Mouse (Mus musculus): Measurements from ENCODE around the gene Micu1. TPM values are rescaled to one million over a fixed set of nuclear protein-coding genes. Genes with fewer than 3 reads are reported as not detected.
A peak's percentile ranks its signal among the peaks of the same experiment; 100 is the strongest.

Gene Micu1
- polyA plus RNA-seq, 1 experiment from 2014 or later, result 26.4 TPM

DNA sequence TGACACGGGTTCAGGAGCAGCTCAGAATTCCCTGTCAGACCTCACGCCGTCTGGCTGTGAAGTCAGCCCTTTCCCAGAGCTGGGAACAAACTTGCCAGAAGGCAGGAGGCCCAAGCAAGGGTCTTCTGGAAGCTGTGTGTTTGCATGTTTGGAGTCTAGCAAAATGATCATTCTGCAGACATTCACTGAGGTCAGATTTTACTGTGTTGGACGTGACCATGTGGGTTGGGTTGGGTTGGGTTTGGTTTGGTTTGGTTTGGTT is 197.8 kb downstream of the Micu1 start:
- Histone ChIP-seq H3K9me3 (ENCODE audit: low read length) (no peaks in the 10 kb centered on the region), H3K4me3 (ENCODE audit: low read depth, low read length) (peak overlapping the region; percentile 14; the same call in 1 of the 2 replicates), H3K4me2 (ENCODE audit: low read depth, low read length) (peak overlapping the region; percentile 75), H3K9ac (replicated peaks) (peak overlapping the region; percentile 70), H3K36me3 (replicated peaks; ENCODE audit: insufficient read depth, low read length) (peaks cover 36% of the 10 kb centered on the region), H3K27me3 (ENCODE audit: insufficient read depth, low read length) (no peaks in the 10 kb centered on the region), H3K4me1 (ENCODE audit: insufficient read depth) (peaks cover 47% of the 10 kb centered on the region), H3K27ac (ENCODE audit: low read depth) (peak overlapping the region; percentile 94)
- WGBS (ENCODE audit: insufficient replicate concordance), result 43% methylated on average over 4 of the region's 4 CpGs
- no peak for TF ChIP-seq CTCF (IDR thresholded peaks at IDR 0.05; ENCODE audit: low read depth)
- TF ChIP-seq EP300 (IDR thresholded peaks at IDR 0.05; ENCODE audit: low read depth), result no peak
- ATAC-seq (no peak), DNase-seq (no peak)

DNA sequence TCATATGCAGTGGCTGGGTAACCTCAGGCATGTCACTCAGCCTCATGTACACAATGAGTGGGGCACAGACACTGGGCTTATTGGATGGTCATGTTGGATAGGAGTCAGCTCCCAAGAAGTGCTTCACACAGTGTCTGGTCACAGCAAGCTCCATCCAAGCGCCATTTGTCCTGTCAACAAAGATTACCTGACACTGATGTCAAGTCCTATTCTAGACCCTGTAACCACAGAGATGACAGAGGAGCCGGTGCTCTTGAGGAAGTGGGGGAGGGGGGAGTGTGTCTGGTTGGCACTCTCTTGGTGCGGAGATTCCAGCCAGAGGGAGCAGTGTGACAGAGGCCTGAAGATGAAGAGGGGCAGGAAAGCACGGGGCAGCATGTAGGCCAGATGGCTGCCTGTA is 198.7 kb downstream of the Micu1 start:
- Histone ChIP-seq H3K4me2 (ENCODE audit: low read depth, low read length) (no peak overlapping the region), H3K4me1 (ENCODE audit: insufficient read depth) (peaks cover 42% of the 10 kb centered on the region)
- 56% methylated on average over 4 of the region's 4 CpGs for WGBS (ENCODE audit: insufficient replicate concordance)

DNA sequence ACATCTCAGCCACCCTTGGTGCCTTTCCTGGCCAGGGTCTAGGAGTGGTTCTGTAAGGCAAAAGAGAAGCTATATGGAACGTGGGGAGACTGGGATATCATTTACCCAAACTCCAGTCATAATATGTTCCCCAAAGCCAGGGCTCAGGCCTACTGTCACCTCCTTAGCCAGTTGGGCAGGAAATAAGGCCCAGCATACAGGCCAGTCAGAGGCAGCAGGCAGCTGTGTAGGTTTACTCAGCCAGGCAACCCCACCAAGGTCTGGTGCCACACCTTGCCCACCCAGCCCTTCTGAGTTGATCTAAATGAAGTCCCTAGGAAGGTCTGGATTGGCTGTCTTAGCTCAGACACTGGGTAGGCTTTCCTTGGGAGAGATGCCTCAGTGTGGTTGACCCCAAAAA is 199.2 kb downstream of the Micu1 start:
- no peaks in the 10 kb centered on the region for H3K27me3 ChIP-seq (ENCODE audit: insufficient read depth, low read length)
- DNase-seq (no peak), ATAC-seq (no peak)
- H3K4me3 ChIP-seq (ENCODE audit: low read depth, low read length), result no peak overlapping the region
- no peak overlapping the region for H3K9ac ChIP-seq (replicated peaks)
- no peaks in the 10 kb centered on the region for H3K9me3 ChIP-seq (ENCODE audit: low read length)
- no peak overlapping the region for H3K4me2 ChIP-seq (ENCODE audit: low read depth, low read length)
- H3K4me1 ChIP-seq (ENCODE audit: insufficient read depth), result peaks cover 42% of the 10 kb centered on the region
- peaks cover 22% of the 10 kb centered on the region for H3K36me3 ChIP-seq (replicated peaks; ENCODE audit: insufficient read depth, low read length)
- no peak for TF ChIP-seq CTCF (IDR thresholded peaks at IDR 0.05; ENCODE audit: low read depth)
- no peak for TF ChIP-seq EP300 (IDR thresholded peaks at IDR 0.05; ENCODE audit: low read depth)
- 78% methylated on average over 1 of the region's 1 CpGs for WGBS (ENCODE audit: insufficient replicate concordance)
- 0 out of 2 replicates have a peak overlapping the region, but pooled peaks have one; percentile 40 for H3K27ac ChIP-seq (ENCODE audit: low read depth)

More for the DNA sequence above, 198.7 kb downstream of the Micu1 start:
- no peaks in the 10 kb centered on the region for H3K9me3 ChIP-seq (ENCODE audit: low read length)
- no peak overlapping the region for H3K9ac ChIP-seq (replicated peaks)
- ATAC-seq, result no peak
- H3K27ac ChIP-seq (ENCODE audit: low read depth), result peak overlapping the region; percentile 94
- no peak for TF ChIP-seq EP300 (IDR thresholded peaks at IDR 0.05; ENCODE audit: low read depth)
- TF ChIP-seq CTCF (IDR thresholded peaks at IDR 0.05; ENCODE audit: low read depth), result no peak
- no peaks in the 10 kb centered on the region for H3K27me3 ChIP-seq (ENCODE audit: insufficient read depth, low read length)
- peaks cover 27% of the 10 kb centered on the region for H3K36me3 ChIP-seq (replicated peaks; ENCODE audit: insufficient read depth, low read length)
- no peak for DNase-seq
- no peak overlapping the region for H3K4me3 ChIP-seq (ENCODE audit: low read depth, low read length)

DNA sequence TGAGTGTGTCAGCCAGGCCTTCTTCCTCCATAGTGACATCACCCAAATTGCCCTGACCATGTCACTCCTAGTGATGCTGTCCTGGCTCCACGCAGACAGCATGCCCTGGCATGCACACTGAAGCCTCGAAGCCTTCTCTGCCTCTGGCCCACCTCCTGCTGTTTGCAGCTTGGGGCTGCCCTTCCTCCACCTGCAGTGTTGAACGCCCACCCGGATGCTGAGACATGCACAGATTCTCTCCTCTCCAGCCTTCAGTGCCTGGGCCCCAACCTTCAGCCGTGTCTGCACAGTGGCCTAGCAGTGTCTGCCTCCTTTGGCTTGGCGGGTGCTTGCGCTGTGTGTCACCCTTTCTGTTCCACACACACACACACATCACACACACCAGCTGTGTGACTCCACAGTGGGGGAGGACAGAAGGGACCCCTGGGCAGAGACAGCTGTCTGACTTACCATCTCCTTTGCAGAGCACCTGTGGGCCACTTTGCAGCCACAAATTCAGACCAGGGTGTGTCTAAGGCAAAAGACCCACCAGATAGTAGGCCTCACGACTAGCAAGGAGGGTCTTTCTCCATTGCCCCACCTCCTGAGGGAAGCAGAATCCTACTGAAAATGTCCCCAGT is 199.8 kb downstream of the Micu1 start:
- TF ChIP-seq EP300 (IDR thresholded peaks at IDR 0.05; ENCODE audit: low read depth) (no peak), CTCF (IDR thresholded peaks at IDR 0.05; ENCODE audit: low read depth) (no peak)
- no peak overlapping the region for H3K4me3 ChIP-seq (ENCODE audit: low read depth, low read length)
- H3K27ac ChIP-seq (ENCODE audit: low read depth), result no peak overlapping the region
- H3K9ac ChIP-seq (replicated peaks), result no peak overlapping the region
- no peaks in the 10 kb centered on the region for H3K9me3 ChIP-seq (ENCODE audit: low read length)
- no peak for ATAC-seq
- no peak overlapping the region for H3K4me2 ChIP-seq (ENCODE audit: low read depth, low read length)
- peaks cover 16% of the 10 kb centered on the region for H3K36me3 ChIP-seq (replicated peaks; ENCODE audit: insufficient read depth, low read length)
- DNase-seq, result no peak
- peaks cover 44% of the 10 kb centered on the region for H3K4me1 ChIP-seq (ENCODE audit: insufficient read depth)
- WGBS (ENCODE audit: insufficient replicate concordance), result 75% methylated on average over 8 of the region's 8 CpGs
- H3K27me3 ChIP-seq (ENCODE audit: insufficient read depth, low read length), result no peaks in the 10 kb centered on the region

DNA sequence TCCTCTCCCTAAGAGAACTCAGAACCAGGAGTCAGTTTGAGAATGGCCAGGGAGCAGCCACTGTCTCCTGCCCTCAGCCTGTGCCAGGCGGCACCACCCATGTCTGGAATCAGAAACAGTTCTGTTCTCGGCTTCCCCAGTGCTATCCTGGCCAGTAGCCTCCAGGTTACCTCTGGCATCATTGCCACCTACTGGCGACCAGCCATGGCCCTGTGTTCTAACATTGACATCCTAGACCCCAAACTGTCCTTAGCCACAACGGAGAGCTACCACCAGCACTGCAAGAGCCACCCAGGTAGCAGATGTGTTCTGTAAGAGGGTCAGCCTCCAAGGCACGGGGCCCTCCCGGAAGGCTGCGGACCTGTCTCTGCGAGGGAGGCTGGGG is 200.3 kb downstream of the Micu1 start:
- DNase-seq, result no peak
- no peak for ATAC-seq
- Histone ChIP-seq H3K27me3 (ENCODE audit: insufficient read depth, low read length) (no peaks in the 10 kb centered on the region), H3K36me3 (replicated peaks; ENCODE audit: insufficient read depth, low read length) (peaks cover 11% of the 10 kb centered on the region), H3K4me2 (ENCODE audit: low read depth, low read length) (no peak overlapping the region), H3K4me1 (ENCODE audit: insufficient read depth) (peaks cover 48% of the 10 kb centered on the region), H3K9me3 (ENCODE audit: low read length) (no peaks in the 10 kb centered on the region), H3K27ac (ENCODE audit: low read depth) (no peak overlapping the region), H3K9ac (replicated peaks) (no peak overlapping the region; the same call in 1 of the 2 replicates), H3K4me3 (ENCODE audit: low read depth, low read length) (no peak overlapping the region)
- TF ChIP-seq EP300 (IDR thresholded peaks at IDR 0.05; ENCODE audit: low read depth), result no peak
- WGBS (ENCODE audit: insufficient replicate concordance), result 77% methylated on average over 8 of the region's 8 CpGs

DNA sequence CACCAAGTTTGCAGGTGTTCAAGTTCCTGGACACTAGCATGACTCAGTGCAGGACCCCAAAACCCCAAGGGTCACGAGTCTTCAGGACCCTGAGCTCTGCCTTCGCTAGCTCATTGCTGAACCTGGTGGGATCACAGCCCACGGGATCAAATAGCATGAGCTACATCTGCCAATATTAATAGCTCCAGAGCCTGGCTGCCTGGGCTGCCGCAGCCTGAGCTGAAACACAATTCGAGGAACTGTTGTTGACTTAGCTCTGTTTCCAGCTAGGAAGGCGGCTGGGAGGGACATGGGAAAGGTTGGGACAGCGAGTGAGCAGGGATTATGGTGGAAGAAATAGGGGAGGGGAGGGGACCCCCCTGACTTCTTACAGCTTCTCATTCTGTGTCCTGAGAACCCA is 200.9 kb downstream of the Micu1 start:
- H3K4me2 ChIP-seq (ENCODE audit: low read depth, low read length), result no peak overlapping the region
- H3K27me3 ChIP-seq (ENCODE audit: insufficient read depth, low read length), result no peaks in the 10 kb centered on the region
- ATAC-seq (no peak), DNase-seq (no peak)
- no peaks in the 10 kb centered on the region for H3K9me3 ChIP-seq (ENCODE audit: low read length)
- H3K9ac ChIP-seq (replicated peaks), result no peak overlapping the region
- H3K36me3 ChIP-seq (replicated peaks; ENCODE audit: insufficient read depth, low read length), result peaks cover 6% of the 10 kb centered on the region
- H3K4me3 ChIP-seq (ENCODE audit: low read depth, low read length), result no peak overlapping the region
- no peak overlapping the region for H3K27ac ChIP-seq (ENCODE audit: low read depth)
- no peak for TF ChIP-seq EP300 (IDR thresholded peaks at IDR 0.05; ENCODE audit: low read depth)
- no peak for TF ChIP-seq CTCF (IDR thresholded peaks at IDR 0.05; ENCODE audit: low read depth)
- WGBS (ENCODE audit: insufficient replicate concordance), result 56% methylated on average over 7 of the region's 7 CpGs
- peaks cover 48% of the 10 kb centered on the region for H3K4me1 ChIP-seq (ENCODE audit: insufficient read depth)
